In genomic region chr9:52047129-52047820, GRCm38 (mm10) we compare ENCODE assay signal across 8 mouse cellular contexts. TPM values are rescaled to one million over a fixed set of nuclear protein-coding genes. Genes with fewer than 3 reads are reported as not detected.
DNase-seq lines count a peak whose midpoint lies in the region; ATAC-seq lines count a peak whose summit lies in the region.

TSS of gene Rdx (plus strand) at chr9:52047173.

- peak within 1 kb of the TSS; percentile 97 for H3K4me3 ChIP-seq in embryonic facial prominence, embryonic 14.5 days (ENCODE audit: low read depth, low read length)
- H3K4me3 ChIP-seq in heart, embryonic 10.5 days = peak within 1 kb of the TSS; percentile 98
- H3K4me3 ChIP-seq in kidney, embryonic 14.5 days (ENCODE audit: low read length) = peak within 1 kb of the TSS; percentile 96
- peak within 1 kb of the TSS; percentile 92 for H3K4me3 ChIP-seq in liver, embryonic 16.5 days (ENCODE audit: low read depth, low read length)

- H3K9me3 ChIP-seq in embryonic facial prominence, embryonic 14.5 days (ENCODE audit: control insufficient read depth, low read length) = no peaks in the 10 kb centered on the region
- H3K9me3 ChIP-seq in heart, embryonic 10.5 days = no peaks in the 10 kb centered on the region
- H3K9me3 ChIP-seq in kidney, embryonic 14.5 days (ENCODE audit: control insufficient read depth, low read length) = no peaks in the 10 kb centered on the region
- no peaks in the 10 kb centered on the region for H3K9me3 ChIP-seq in liver, embryonic 16.5 days (replicated peaks; ENCODE audit: control insufficient read depth, low read length)

- H3K9ac ChIP-seq in embryonic facial prominence, embryonic 14.5 days (ENCODE audit: low read depth, low read length) = peak within 1 kb of the TSS; percentile 99
- peak within 1 kb of the TSS; percentile 99 for H3K9ac ChIP-seq in kidney, embryonic 14.5 days (ENCODE audit: low read depth, low read length)
- H3K9ac ChIP-seq in liver, embryonic 16.5 days (ENCODE audit: low read depth, low read length) = peak within 1 kb of the TSS; percentile 95

- 1% methylated on average over 17 of the region's 17 CpGs for WGBS in embryonic facial prominence, embryonic 14.5 days
- 2% methylated on average over 17 of the region's 17 CpGs for WGBS in heart, embryonic 10.5 days
- under 1% methylated on average over 17 of the region's 17 CpGs for WGBS in kidney, embryonic 14.5 days
- 3% methylated on average over 17 of the region's 17 CpGs for WGBS in liver, embryonic 16.5 days (ENCODE audit: insufficient replicate concordance)

- peak; percentile 49 for DNase-seq in NIH3T3 (ENCODE audit: low read depth)
- DNase-seq in embryonic facial prominence, embryonic 14.5 days (ENCODE audit: low spot score) = peak; percentile 43
- no peak for DNase-seq in heart, embryonic 10.5 days (ENCODE audit: low spot score)
- DNase-seq in ovary, postnatal 36 days (ENCODE audit: low spot score) = peak; percentile 19
- no peak for DNase-seq in urinary bladder, postnatal 36 days (ENCODE audit: low spot score in 2 of 2)

- no peaks in the 10 kb centered on the region for H3K36me3 ChIP-seq in embryonic facial prominence, embryonic 14.5 days (ENCODE audit: control insufficient read depth, insufficient read depth, low read length)
- H3K36me3 ChIP-seq in heart, embryonic 10.5 days = no peaks in the 10 kb centered on the region
- H3K36me3 ChIP-seq in kidney, embryonic 14.5 days (ENCODE audit: control insufficient read depth, insufficient read depth, low read length) = no peaks in the 10 kb centered on the region
- no peaks in the 10 kb centered on the region for H3K36me3 ChIP-seq in liver, embryonic 16.5 days (ENCODE audit: control insufficient read depth, insufficient read depth)

- peak within 1 kb of the TSS; percentile 70 for H3K4me2 ChIP-seq in embryonic facial prominence, embryonic 14.5 days (ENCODE audit: low read depth, low read length)
- H3K4me2 ChIP-seq in kidney, embryonic 14.5 days (replicated peaks; ENCODE audit: low read depth, low read length) = peak within 1 kb of the TSS; percentile 71
- H3K4me2 ChIP-seq in liver, embryonic 16.5 days (ENCODE audit: low read depth, low read length) = peak within 1 kb of the TSS; percentile 86

- ATAC-seq in CD4-positive, CD25-positive, alpha-beta regulatory T cell, adult 4 months = no peak
- ATAC-seq in embryonic facial prominence, embryonic 14.5 days (ENCODE audit: low read depth) = peak; percentile 20; the same call in 1 of the 2 replicates
- ATAC-seq in kidney, embryonic 14.5 days (ENCODE audit: low FRiP score, low TSS enrichment) = 0 out of 2 replicates have a peak, but pooled peaks have one; percentile 17
- ATAC-seq in liver, embryonic 16.5 days (ENCODE audit: low read depth) = 0 out of 2 replicates have a peak, but pooled peaks have one; percentile 4

- no peaks in the 10 kb centered on the region for H3K27me3 ChIP-seq in embryonic facial prominence, embryonic 14.5 days (replicated peaks; ENCODE audit: control insufficient read depth, insufficient read depth, low read length)
- no peaks in the 10 kb centered on the region for H3K27me3 ChIP-seq in heart, embryonic 10.5 days (ENCODE audit: insufficient read depth, poor library complexity, severe bottlenecking)
- H3K27me3 ChIP-seq in kidney, embryonic 14.5 days (ENCODE audit: control insufficient read depth, insufficient read depth, low read length) = no peaks in the 10 kb centered on the region
- no peaks in the 10 kb centered on the region for H3K27me3 ChIP-seq in liver, embryonic 16.5 days (ENCODE audit: control insufficient read depth, insufficient read depth, low read depth, low read length)

- peak within 1 kb of the TSS; percentile 100 for H3K27ac ChIP-seq in embryonic facial prominence, embryonic 14.5 days (replicated peaks; ENCODE audit: low read depth, low read length)
- peak within 1 kb of the TSS; percentile 100 for H3K27ac ChIP-seq in heart, embryonic 10.5 days
- peak within 1 kb of the TSS; percentile 99 for H3K27ac ChIP-seq in kidney, embryonic 14.5 days (ENCODE audit: low read depth, low read length)
- peak within 1 kb of the TSS; percentile 92 for H3K27ac ChIP-seq in liver, embryonic 16.5 days (ENCODE audit: low read length)

- H3K4me1 ChIP-seq in embryonic facial prominence, embryonic 14.5 days (ENCODE audit: control insufficient read depth, insufficient read depth, low read length) = peaks cover 18% of the 10 kb centered on the region
- peaks cover 33% of the 10 kb centered on the region for H3K4me1 ChIP-seq in heart, embryonic 10.5 days
- peaks cover 14% of the 10 kb centered on the region for H3K4me1 ChIP-seq in kidney, embryonic 14.5 days (ENCODE audit: control insufficient read depth, insufficient read depth, low read length)
- peaks cover 21% of the 10 kb centered on the region for H3K4me1 ChIP-seq in liver, embryonic 16.5 days (ENCODE audit: control insufficient read depth, low read depth, low read length)

RNA-seq across cellular contexts. Expression of gene Rdx, which starts in this region (rescaled TPM):
- polyA plus RNA-seq in CD4-positive, CD25-positive, alpha-beta regulatory T cell, adult 4 months (2017; shearing (Covaris generic)) = 10 to 100 TPM; 39.6 to 48.0 TPM
- 141 and 145 TPM in 2 replicates for polyA plus RNA-seq in embryonic facial prominence, embryonic 14.5 days (2014; fragmentation: Nextera tagmentation; extraction: Ambion mirVana)
- polyA plus RNA-seq in heart, embryonic 10.5 days (2016; fragmentation: Nextera tagmentation; extraction: Ambion mirVana) = 172 and 176 TPM in 2 replicates
- polyA plus RNA-seq in kidney, embryonic 14.5 days (2014; fragmentation: Nextera tagmentation; extraction: Ambion mirVana) = 158 and 184 TPM in 2 replicates
- 54.9 and 55.7 TPM in 2 replicates for polyA plus RNA-seq in liver, embryonic 16.5 days (2015; fragmentation: Nextera tagmentation; extraction: Ambion mirVana)

Comparison
In these comparisons a context has a peak if more than half of its experiments do, and no peak if none do; other contexts are left out.
1. DNase-seq: peak in NIH3T3 (single experiment), embryonic facial prominence, embryonic 14.5 days (single experiment) and ovary, postnatal 36 days (single experiment); none in heart, embryonic 10.5 days (single experiment) and urinary bladder, postnatal 36 days (0 of 2).
2. Peak in every context shown above with its lines, with median percentiles within 50 percentile points of each other: H3K27ac ChIP-seq, H3K4me2 ChIP-seq, H3K4me3 ChIP-seq and H3K9ac ChIP-seq.